Mouse (Mus musculus) forebrain, embryonic 14.5 days (tissue): ENCODE measurements around the gene Gm19935. TPM values are rescaled to one million over a fixed set of nuclear protein-coding genes. Genes with fewer than 3 reads are reported as not detected.

Experiments used
- ATAC-seq: fragments of 200-750 bp; cut with Nextera tagmentation; 2 replicates; pipeline ENCODE4 v1.8.0; 2017; ENCODE audit warnings: mild to moderate bottlenecking, moderate library complexity
- DNase-seq: peaks from one replicate; pipeline ENCODE4 v3.0.0-alpha.2; 2015; ENCODE audit warnings: low spot score
- H3K27ac ChIP-seq: fragments of 300-500 bp; sonication (generic); 2 replicates; pipeline ENCODE4 v1.5.1; 2014; ENCODE audit warnings: low read depth, mild to moderate bottlenecking, control low read depth, low read length, moderate library complexity
- H3K27me3 ChIP-seq: fragments of 300-500 bp; sonication (generic); replicated peaks from 2 replicates; pipeline ENCODE4 v1.6.1; 2014; ENCODE audit warnings: low read length, control low read depth, mixed read lengths; ENCODE audit not compliant: control insufficient read depth, insufficient read depth
- H3K36me3 ChIP-seq: fragments of 300-500 bp; sonication (generic); 2 replicates; pipeline ENCODE4 v1.6.1; 2014; ENCODE audit warnings: low read length, control low read depth; ENCODE audit not compliant: control insufficient read depth, insufficient read depth
- H3K4me1 ChIP-seq: fragments of 300-500 bp; sonication (generic); 2 replicates; pipeline ENCODE4 v1.6.1; 2014; ENCODE audit warnings: antibody characterized with exemption, low read length, control low read depth; ENCODE audit not compliant: control insufficient read depth, insufficient read depth
- H3K4me2 ChIP-seq: fragments of 300-500 bp; sonication (generic); 2 replicates; pipeline ENCODE4 v1.6.1; 2014; ENCODE audit warnings: mild to moderate bottlenecking, control low read depth, low read length
- H3K4me3 ChIP-seq: fragments of 300-500 bp; sonication (generic); 2 replicates; pipeline ENCODE4 v1.5.1; 2014; ENCODE audit warnings: low read depth, low read length, control low read depth
- H3K9ac ChIP-seq: fragments of 300-500 bp; sonication (generic); 2 replicates; pipeline ENCODE4 v1.6.1; 2014; ENCODE audit warnings: mild to moderate bottlenecking, low read length, control low read depth, moderate library complexity
- H3K9me3 ChIP-seq: fragments of 300-500 bp; sonication (generic); replicated peaks from 2 replicates; pipeline ENCODE4 v1.6.1; 2016; ENCODE audit warnings: low read length, control low read depth, mixed read lengths; ENCODE audit not compliant: control insufficient read depth
- WGBS: fragments of 180-500 bp; shearing (Covaris S2); extraction: QIAGEN DNeasy Blood & Tissue Kit; methylation state at CpG from one replicate; pipeline ENCODE4 v1.1.7; 2014; 5-methylcytosine and 5-hydroxymethylcytosine counted together
- polyA plus RNA-seq: library from polyadenylated mRNA; unstranded; fragments of >200 nt; fragmentation: Nextera tagmentation; extraction: Ambion mirVana; gene quantifications from 2 replicates; pipeline ENCODE4 v1.2.1, GENCODE M21; 2014

The Gm19935 gene
- polyA plus RNA-seq, result 0.22 and 0.48 TPM in 2 replicates

DNA sequence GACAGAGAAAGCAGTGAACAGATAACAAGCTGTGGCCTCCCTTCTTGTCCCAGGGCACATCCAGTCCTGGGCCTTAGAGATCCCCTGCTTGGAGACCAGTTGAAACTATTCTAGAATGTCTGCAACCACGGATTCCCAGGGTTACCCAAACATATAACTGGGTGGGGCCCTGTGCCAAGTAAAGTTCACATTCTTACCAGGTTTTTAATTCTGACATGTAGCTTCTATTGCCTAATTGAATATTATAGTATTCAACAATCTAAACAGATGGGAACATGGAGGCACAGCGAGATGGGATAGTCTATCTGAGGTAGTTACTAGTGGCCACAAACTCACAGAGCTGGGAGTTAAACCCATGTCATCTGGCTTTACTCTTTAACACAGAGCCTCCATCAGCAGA is at the start of gene Gm19935:
Gene Gm19935 (minus strand): TSS at position 101 of the 400 bp plus-strand sequence.
- H3K9me3 ChIP-seq, result no peaks in the 10 kb centered on the region
- H3K4me3 ChIP-seq, result no peak within 1 kb of the TSS
- H3K27ac ChIP-seq, result no peak within 1 kb of the TSS
- H3K4me2 ChIP-seq, result no peak within 1 kb of the TSS
- peaks cover 7% of the 10 kb centered on the region; the same call in 1 of the 2 replicates for H3K4me1 ChIP-seq
- H3K36me3 ChIP-seq, result no peaks in the 10 kb centered on the region
- ATAC-seq (no peak), DNase-seq (no peak)
- 81% methylated on average over 2 of the region's 2 CpGs for WGBS
- H3K9ac ChIP-seq, result no peak within 1 kb of the TSS
- no peaks in the 10 kb centered on the region for H3K27me3 ChIP-seq

DNA sequence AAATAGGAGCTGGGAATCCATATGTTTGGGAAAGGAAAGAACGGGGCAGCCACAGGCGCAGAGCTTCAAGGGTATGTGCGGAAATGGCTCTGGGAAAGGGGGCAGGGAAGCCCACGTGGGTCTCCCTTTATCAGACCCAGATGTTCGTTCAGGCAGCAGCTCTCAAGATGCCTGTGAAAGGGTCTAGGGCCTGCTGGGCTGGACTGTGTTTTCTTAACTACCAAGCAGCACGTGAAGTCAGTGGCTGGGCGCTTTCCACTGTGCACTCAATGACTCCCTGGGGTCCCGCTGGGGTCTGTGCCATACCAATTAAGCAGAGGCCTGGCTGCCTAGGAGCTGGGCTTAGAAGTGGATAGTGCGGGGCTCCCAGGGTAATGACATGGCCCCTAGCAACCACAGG is 44.8 kb upstream of the Gm19935 start:
- peak; percentile 89 for ATAC-seq
- Histone ChIP-seq H3K4me3 (no peak overlapping the region), H3K27me3 (no peaks in the 10 kb centered on the region), H3K4me1 (peaks cover 20% of the 10 kb centered on the region), H3K9ac (0 out of 2 replicates have a peak overlapping the region, but pooled peaks have one; percentile 3), H3K9me3 (no peaks in the 10 kb centered on the region), H3K27ac (peak overlapping the region; percentile 78), H3K36me3 (no peaks in the 10 kb centered on the region), H3K4me2 (peak overlapping the region; percentile 30)
- peak; percentile 86 for DNase-seq
- 0% methylated on average over 9 of the region's 9 CpGs for WGBS

DNA sequence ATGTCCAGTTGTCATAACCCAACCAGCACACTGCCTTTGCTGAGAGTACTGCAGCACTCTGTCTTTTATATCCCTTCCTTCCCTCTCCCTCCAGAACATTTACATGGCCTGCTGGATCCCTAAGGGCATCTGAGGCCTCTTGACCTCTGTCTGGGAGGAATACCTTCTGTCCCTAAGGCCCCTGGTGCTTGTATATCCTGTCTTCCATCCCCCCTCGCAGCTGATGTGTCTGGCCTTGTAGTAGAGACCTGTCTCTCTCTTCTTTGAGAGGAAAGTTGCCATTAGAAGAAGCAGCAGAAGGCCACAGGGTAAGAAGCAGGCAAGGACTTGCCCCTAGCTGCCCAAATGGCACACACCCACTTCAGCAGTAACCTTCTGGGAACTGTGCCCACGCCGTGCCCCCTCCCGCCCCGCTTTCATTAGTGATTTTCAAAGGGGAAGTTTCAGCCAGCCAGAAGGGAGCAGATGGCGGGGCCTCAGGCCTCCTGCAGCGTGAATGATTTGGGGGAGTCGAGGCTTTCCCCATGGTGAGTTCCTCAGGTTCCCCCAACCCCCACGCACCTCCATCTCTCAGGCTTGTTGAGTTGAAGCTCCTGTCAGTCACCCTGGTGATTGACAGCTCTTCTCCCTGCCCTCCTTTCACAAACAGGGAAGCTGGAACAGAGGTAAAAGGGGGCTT is 44.2 kb upstream of the Gm19935 start:
- WGBS, result 2% methylated on average over 9 of the region's 9 CpGs
- Histone ChIP-seq H3K36me3 (no peaks in the 10 kb centered on the region), H3K9ac (no peak overlapping the region), H3K4me3 (no peak overlapping the region), H3K4me2 (peak overlapping the region; percentile 30), H3K9me3 (no peaks in the 10 kb centered on the region), H3K4me1 (peaks cover 20% of the 10 kb centered on the region), H3K27me3 (no peaks in the 10 kb centered on the region), H3K27ac (peak overlapping the region; percentile 78)
- DNase-seq, result peak; percentile 86
- ATAC-seq, result peak; percentile 73

DNA sequence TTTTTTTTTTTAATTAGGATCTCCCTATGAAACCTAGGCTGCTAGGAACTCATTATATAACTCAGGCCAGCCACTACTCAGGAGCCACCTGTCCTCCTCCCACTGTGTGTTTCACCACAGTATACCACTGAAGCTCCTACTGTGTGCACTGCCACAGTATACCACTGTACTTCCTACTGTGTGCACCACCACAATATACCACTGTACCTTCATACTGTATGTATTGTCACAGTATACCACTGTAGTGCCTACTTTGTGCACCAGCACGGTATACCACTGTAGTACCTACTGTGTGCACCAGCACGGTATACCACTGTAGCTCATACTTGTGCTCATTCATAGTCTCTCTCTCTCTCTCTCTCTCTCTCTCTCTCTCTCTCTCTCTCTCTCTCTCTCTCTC is 40.9 kb upstream of the Gm19935 start:
- no peak overlapping the region for H3K27ac ChIP-seq
- no peak overlapping the region for H3K4me2 ChIP-seq
- no peaks in the 10 kb centered on the region for H3K9me3 ChIP-seq
- no peak overlapping the region for H3K4me3 ChIP-seq
- H3K4me1 ChIP-seq, result peaks cover 32% of the 10 kb centered on the region
- no peaks in the 10 kb centered on the region for H3K36me3 ChIP-seq
- WGBS, result 94% methylated on average over 2 of the region's 2 CpGs
- no peak overlapping the region for H3K9ac ChIP-seq
- H3K27me3 ChIP-seq, result no peaks in the 10 kb centered on the region
- no peak for ATAC-seq
- DNase-seq, result no peak

DNA sequence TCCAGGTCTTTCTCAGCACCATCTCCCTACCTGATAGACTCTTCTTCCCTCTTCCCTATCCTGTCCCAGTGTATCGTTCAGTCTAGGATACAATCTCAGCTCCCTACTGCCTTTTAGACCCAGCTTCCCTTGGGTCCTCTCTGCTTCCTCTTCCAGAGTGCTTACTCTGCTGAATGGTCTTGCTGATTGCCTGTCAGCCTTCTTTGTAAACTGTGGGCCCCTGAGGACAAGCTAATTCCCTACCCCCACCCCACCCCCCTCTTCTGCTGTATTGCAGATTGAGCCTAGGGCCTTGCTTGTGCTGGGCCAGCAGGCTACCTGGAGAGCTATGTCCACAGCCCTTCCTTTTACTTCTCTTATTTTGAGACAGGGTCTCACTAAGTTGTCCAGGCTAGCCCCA is 39.8 kb upstream of the Gm19935 start:
- Histone ChIP-seq H3K4me3 (no peak overlapping the region), H3K27ac (no peak overlapping the region), H3K4me1 (peaks cover 25% of the 10 kb centered on the region), H3K36me3 (no peaks in the 10 kb centered on the region), H3K4me2 (no peak overlapping the region), H3K9ac (no peak overlapping the region), H3K27me3 (no peaks in the 10 kb centered on the region), H3K9me3 (no peaks in the 10 kb centered on the region)
- no peak for ATAC-seq
- no peak for DNase-seq
- 0% methylated on average over 1 of the region's 1 CpGs for WGBS

DNA sequence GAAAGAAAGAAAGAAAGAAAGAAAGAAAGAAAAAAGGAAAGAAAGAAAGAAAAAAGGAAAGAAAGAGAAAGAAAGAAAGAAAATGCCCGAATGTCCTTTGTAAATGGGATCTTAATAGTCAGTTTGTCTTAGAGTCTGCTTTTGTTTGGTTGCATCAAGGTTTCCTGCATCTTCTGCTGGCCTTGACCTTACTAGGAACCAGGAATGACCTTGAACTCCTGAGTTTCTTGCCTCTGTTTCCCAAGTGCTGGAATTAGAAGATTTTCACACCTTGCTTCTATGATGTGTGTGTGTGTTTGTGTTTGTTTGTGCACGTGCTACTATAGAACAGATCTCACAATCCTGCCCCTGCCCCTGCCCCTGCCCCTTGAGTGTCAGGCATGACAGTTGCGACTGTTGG is 39.0 kb upstream of the Gm19935 start:
- 86% methylated on average over 3 of the region's 3 CpGs for WGBS
- DNase-seq (no peak), ATAC-seq (no peak)
- peaks cover 17% of the 10 kb centered on the region for H3K4me1 ChIP-seq
- no peak overlapping the region for H3K4me3 ChIP-seq
- H3K9ac ChIP-seq, result no peak overlapping the region
- no peaks in the 10 kb centered on the region for H3K27me3 ChIP-seq
- H3K27ac ChIP-seq, result no peak overlapping the region
- H3K36me3 ChIP-seq, result no peaks in the 10 kb centered on the region
- no peaks in the 10 kb centered on the region for H3K9me3 ChIP-seq
- H3K4me2 ChIP-seq, result no peak overlapping the region

DNA sequence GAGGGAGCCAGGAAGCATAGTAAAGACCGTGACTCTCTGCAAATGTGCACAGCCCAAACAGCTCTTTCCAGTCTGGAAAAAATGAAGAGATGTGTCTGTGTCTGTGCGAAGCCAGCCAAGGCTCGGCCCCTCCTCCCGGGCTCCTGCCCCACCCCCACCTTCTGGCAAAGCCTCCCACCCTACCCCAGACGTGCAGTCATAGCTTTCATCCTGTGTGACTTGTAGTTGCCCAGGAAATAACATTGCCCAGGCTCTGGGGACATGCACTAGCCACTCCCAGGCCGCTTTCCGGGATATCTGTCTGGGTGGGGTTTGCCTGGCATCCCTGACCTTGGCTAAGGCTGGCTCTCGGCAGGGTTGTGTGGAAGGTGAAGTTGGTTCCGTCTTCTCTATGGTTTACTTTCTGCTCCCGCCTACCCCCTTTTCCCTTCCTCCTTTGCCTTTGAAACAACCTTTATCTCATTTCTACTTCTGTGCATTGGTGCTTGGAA is 37.5 kb upstream of the Gm19935 start:
- Histone ChIP-seq H3K9ac (peak overlapping the region; percentile 17; the same call in 1 of the 2 replicates), H3K4me3 (no peak overlapping the region)
- ATAC-seq, result peak; percentile 81

DNA sequence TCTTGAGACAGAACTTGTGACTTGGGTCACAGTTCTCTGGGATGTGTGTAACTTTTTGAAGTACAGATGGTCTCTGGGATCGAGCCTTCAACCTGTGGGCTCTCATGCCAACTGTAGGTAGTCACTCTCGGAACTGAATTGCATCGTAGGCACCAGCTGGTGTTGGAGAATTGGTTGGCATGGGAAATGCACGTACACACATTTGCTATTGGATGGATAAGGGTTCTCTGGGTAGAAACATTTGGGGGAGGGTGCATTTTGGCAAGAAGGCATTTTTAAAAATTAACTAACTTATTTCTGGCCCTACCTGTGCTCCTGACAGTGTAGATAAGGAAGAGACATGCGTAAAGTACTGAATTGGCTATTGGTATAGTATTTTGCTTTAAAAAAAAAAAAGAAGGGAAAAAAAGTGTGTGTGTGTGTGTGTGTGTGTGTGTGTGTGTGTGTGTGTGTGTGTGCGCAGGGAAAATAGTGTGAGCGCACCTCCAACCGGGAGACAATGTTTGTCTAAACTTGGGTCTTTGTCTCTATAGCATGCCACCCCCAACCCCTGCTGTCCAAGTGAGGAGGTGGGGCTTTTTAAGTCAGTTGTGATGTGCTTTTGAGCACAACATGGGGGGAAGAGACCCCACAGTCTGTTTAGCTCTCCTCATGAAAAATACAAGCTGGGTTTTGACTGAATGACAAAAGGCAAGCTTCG is 36.9 kb upstream of the Gm19935 start:
- Histone ChIP-seq H3K9ac (peak overlapping the region; percentile 17; the same call in 1 of the 2 replicates), H3K27ac (peak overlapping the region; percentile 72), H3K4me1 (peaks cover 23% of the 10 kb centered on the region), H3K36me3 (no peaks in the 10 kb centered on the region), H3K9me3 (no peaks in the 10 kb centered on the region), H3K4me2 (peak overlapping the region; percentile 29), H3K4me3 (no peak overlapping the region), H3K27me3 (no peaks in the 10 kb centered on the region)
- ATAC-seq (peak; percentile 60), DNase-seq (peak; percentile 48)
- WGBS, result 42% methylated on average over 9 of the region's 9 CpGs

More for the DNA sequence above, 37.5 kb upstream of the Gm19935 start:
- no peaks in the 10 kb centered on the region for H3K27me3 ChIP-seq
- no peaks in the 10 kb centered on the region for H3K9me3 ChIP-seq
- H3K4me1 ChIP-seq, result peaks cover 21% of the 10 kb centered on the region
- H3K36me3 ChIP-seq, result no peaks in the 10 kb centered on the region
- H3K27ac ChIP-seq, result peak overlapping the region; percentile 72
- peak overlapping the region; percentile 29 for H3K4me2 ChIP-seq
- 15% methylated on average over 10 of the region's 10 CpGs for WGBS
- peak; percentile 75 for DNase-seq

DNA sequence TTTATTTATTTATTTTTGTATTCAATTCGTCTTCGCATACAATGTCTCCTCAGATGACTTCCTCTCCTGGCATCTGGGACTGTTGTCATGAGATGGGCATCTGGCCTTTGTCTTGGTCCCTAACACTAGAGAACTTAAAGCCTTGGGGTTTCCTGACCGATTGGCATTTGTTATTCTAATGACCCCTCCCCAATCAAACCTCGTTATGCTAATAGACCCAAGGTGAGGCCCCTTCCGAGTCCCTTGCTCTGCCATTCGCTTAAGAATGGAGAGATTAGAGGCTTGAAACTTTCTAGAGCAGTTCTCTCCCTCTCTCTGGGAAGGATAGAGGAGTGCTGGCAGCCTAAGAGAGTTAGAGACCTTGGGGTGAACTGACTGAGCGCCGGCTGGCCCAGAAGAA is 34.4 kb upstream of the Gm19935 start:
- Histone ChIP-seq H3K4me1 (peaks cover 24% of the 10 kb centered on the region), H3K4me3 (no peak overlapping the region), H3K9me3 (no peaks in the 10 kb centered on the region), H3K27ac (no peak overlapping the region), H3K36me3 (no peaks in the 10 kb centered on the region), H3K27me3 (no peaks in the 10 kb centered on the region), H3K4me2 (no peak overlapping the region), H3K9ac (no peak overlapping the region)
- 33% methylated on average over 8 of the region's 8 CpGs for WGBS
- ATAC-seq, result no peak
- no peak for DNase-seq
